7 mouse cellular contexts compared by ENCODE assay signal in the genomic region with DNA sequence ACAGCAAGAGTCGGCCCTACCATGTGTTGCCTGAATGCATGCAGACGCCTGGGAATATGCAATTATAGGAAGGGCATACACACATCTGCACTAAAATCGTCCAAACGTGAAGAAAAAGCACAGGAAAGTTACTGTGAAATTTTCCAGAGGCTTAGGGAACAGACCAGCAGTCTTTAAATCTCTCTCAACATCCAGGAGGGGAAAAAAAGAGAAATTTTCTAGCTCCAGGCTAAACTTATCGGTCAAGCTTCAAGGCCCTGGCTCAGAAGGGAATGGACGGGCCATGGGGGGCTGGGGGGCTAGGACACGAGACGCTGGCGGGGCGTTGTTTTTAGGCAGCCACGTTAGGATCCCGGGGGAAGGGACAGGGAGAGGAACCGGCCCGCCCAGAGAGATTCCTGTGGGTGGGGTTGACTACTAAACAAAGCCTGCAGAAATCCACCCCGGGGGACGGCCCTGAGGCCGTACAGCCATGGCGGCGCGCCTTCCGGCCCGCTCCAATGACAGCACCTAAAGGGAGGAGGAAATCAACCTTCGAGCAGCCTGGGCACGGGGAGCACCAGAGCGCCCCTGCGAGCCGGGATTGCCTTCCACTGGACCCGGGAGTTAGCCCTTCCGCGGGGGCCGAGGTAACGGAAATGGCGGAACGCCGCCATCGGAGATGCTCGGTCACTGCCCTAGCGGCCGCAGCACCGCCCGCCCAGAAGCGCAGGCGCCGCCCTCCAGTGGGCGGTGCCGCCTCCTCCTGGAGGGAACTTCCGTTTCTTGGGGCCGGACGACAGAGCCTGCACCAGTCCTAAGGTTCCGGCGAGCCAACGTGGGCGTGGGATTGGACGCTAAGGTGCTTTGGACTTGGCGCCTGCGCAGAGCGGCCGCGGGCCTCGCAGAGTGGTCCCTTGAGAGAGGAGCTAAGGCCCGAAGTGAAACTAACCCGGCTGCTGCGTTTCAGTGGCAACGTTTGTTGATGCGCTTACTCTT. TPM values are rescaled to one million over a fixed set of nuclear protein-coding genes. Genes with fewer than 3 reads are reported as not detected.
A peak's percentile ranks its signal among the peaks of the same experiment; 100 is the strongest.
DNase-seq lines count a peak whose midpoint lies in the region; ATAC-seq lines count a peak whose summit lies in the region.

No protein-coding gene starts in this region.

- no peaks in the 10 kb centered on the region for H3K4me1 ChIP-seq in intestine, embryonic 15.5 days (replicated peaks)
- H3K4me1 ChIP-seq in midbrain, embryonic 10.5 days = 0 out of 2 replicates have a peak, but pooled peaks cover 8% of the 10 kb centered on the region

- H3K36me3 ChIP-seq in intestine, embryonic 15.5 days = no peaks in the 10 kb centered on the region
- H3K36me3 ChIP-seq in midbrain, embryonic 10.5 days = peaks cover 3% of the 10 kb centered on the region

- no peaks in the 10 kb centered on the region for H3K27me3 ChIP-seq in intestine, embryonic 15.5 days (replicated peaks)
- peaks cover 66% of the 10 kb centered on the region for H3K27me3 ChIP-seq in midbrain, embryonic 10.5 days (ENCODE audit: low read depth, poor library complexity, severe bottlenecking)

- intact Hi-C loops in left cerebral cortex, postnatal 25 days (cut with DNase I) = loop anchor here (2.0 to 10.0 kb wide), 3 partner anchors 31 to 115 kb away; partner anchors contain the start of genes Ofd1, Rab9 and Trappc2

- peak overlapping the region; percentile 97 for H3K27ac ChIP-seq in intestine, embryonic 15.5 days
- peak overlapping the region; percentile 96 for H3K27ac ChIP-seq in midbrain, embryonic 10.5 days (replicated peaks)

- peak overlapping the region; percentile 65 for H3K9ac ChIP-seq in intestine, embryonic 15.5 days

- peak overlapping the region; percentile 48 for H3K4me2 ChIP-seq in intestine, embryonic 15.5 days (replicated peaks)

- peak; percentile 73 to 80 for DNase-seq in adrenal gland, adult 18-20 months (ENCODE audit: low spot score in 2 of 2)
- peak; percentile 95 for DNase-seq in embryo, embryonic 11 days
- DNase-seq in gastrocnemius, postnatal 25 days = peak; percentile 93
- DNase-seq in left cerebral cortex, postnatal 25 days (ENCODE audit: low spot score in 2 of 2) = peak; percentile 85 to 94
- peak; percentile 90 for DNase-seq in midbrain, embryonic 10.5 days (ENCODE audit: low spot score)
- DNase-seq in right cerebral cortex, postnatal 4 days = peak; percentile 83

- WGBS in intestine, embryonic 15.5 days = 19% methylated on average over 65 of the region's 65 CpGs
- WGBS in midbrain, embryonic 10.5 days = 22% methylated on average over 62 of the region's 65 CpGs

- H3K9me3 ChIP-seq in intestine, embryonic 15.5 days = no peaks in the 10 kb centered on the region
- no peaks in the 10 kb centered on the region for H3K9me3 ChIP-seq in midbrain, embryonic 10.5 days (replicated peaks)

- H3K4me3 ChIP-seq in intestine, embryonic 15.5 days (replicated peaks) = peak overlapping the region; percentile 50
- peak overlapping the region; percentile 64 for H3K4me3 ChIP-seq in midbrain, embryonic 10.5 days

- peak; percentile 99 for ATAC-seq in intestine, embryonic 15.5 days

RNA-seq across cellular contexts. Expression of gene Tceanc, which starts 8.3 kb away (rescaled TPM):
- 1 to 10 TPM; 2.0 to 2.2 TPM for total RNA-seq in adrenal gland, adult 18-20 months (2021)
- total RNA-seq in gastrocnemius, postnatal 25 days (2021) = 1 to 10 TPM; 1.7 to 2.0 TPM
- 5.5 and 5.9 TPM in 2 replicates for polyA plus RNA-seq in intestine, embryonic 15.5 days (2015; fragmentation: Nextera tagmentation; extraction: Ambion mirVana)
- 1 to 10 TPM; 1.7 to 1.8 TPM for total RNA-seq in left cerebral cortex, postnatal 25 days (2021)
- polyA plus RNA-seq in midbrain, embryonic 10.5 days (2016; fragmentation: Nextera tagmentation; extraction: Ambion mirVana) = 12.4 and 14.0 TPM in 2 replicates

RNA-seq across cellular contexts. Expression of gene Rab9, which starts 30.4 kb away (rescaled TPM):
- 10 to 100 TPM; 45.5 to 48.2 TPM for total RNA-seq in adrenal gland, adult 18-20 months (2021)
- 10 to 100 TPM; 14.3 to 14.6 TPM for total RNA-seq in gastrocnemius, postnatal 25 days (2021)
- polyA plus RNA-seq in intestine, embryonic 15.5 days (2015; fragmentation: Nextera tagmentation; extraction: Ambion mirVana) = 61.0 and 67.4 TPM in 2 replicates
- total RNA-seq in left cerebral cortex, postnatal 25 days (2021) = 10 to 100 TPM; 37.4 to 39.4 TPM
- 41.1 and 43.2 TPM in 2 replicates for polyA plus RNA-seq in midbrain, embryonic 10.5 days (2016; fragmentation: Nextera tagmentation; extraction: Ambion mirVana)

Comparison
In these comparisons a context has a peak if more than half of its experiments do, and no peak if none do; other contexts are left out.
1. Peak in every context shown above with its lines: DNase-seq, ATAC-seq, H3K4me3 ChIP-seq and H3K27ac ChIP-seq.